Mouse (Mus musculus) heart, adult 2 months (tissue): ENCODE results near the gene Defb25.

Experiments used
- CTCF ChIP-seq: fragments of 200-600 bp; IDR thresholded peaks from 2 replicates; pipeline ENCODE4 v1.8.1; 2022; ENCODE audit warnings: antibody characterized with exemption, mild to moderate bottlenecking, moderate library complexity
- EP300 ChIP-seq: fragments of 200-500 bp; IDR thresholded peaks from 2 replicates; pipeline ENCODE4 v1.6.1; 2011; ENCODE audit warnings: low read depth, low read length, control low read depth; ENCODE audit not compliant: insufficient read depth

GRCm38 (mm10) chr2:152637006-152637322 lies 14.1 kb upstream of the Defb25 start:
- TF ChIP-seq CTCF = no peak
- TF ChIP-seq EP300 = no peak
